Mouse (Mus musculus): ENCODE measurements around the gene Gm20716. TPM values are rescaled to one million over a fixed set of nuclear protein-coding genes. Genes with fewer than 3 reads are reported as not detected.

Gene Gm20716
- 45.6 and 46.6 TPM in 2 replicates for polyA plus RNA-seq (2011; ENCODE audit: insufficient read length, low read depth, missing spikeins)

DNA sequence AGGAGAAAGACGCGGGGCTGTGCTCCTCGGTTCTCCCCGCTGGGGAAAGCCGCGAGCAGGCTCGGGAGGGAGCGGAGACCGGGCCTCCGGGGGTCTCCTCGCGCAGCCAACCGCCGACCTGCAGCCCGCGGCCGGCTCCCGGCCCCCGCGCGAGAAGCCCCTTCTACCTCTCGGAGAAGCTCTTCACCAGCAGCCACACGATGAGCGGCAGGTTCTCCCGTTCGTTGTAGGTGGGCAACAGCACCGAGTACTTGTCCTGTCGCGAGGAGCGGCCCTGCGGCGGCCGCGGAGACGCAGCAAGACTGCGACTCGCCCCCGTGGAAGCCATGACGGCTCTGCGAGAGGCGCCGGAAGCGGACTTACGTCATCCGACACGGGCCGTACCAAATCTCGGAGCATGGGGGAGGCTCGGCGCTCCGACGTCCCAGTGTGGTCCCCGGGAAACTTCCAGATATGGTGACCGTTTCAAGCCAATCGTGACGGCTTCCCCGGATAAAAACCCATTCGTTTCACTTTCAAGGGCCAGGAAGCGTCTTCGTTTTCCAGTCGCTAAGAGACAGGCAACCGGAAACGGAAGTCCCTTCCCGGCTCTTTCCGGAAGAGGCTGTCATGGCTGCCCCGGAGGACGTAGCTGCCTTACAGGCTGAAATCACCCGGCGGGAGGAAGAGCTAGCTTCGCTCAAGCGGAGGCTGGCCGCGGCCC lies at the start of gene Gm20716, which contains the start of the genes Dpm1 and Mocs3:
TSS of gene Gm20716 (minus strand) at position 339 of the 703 bp plus-strand sequence.
TSS of gene Dpm1 (minus strand) at position 566 of the 703 bp plus-strand sequence.
TSS of gene Mocs3 (plus strand) at position 597 of the 703 bp plus-strand sequence.
- Histone ChIP-seq H3K27ac (ENCODE audit: insufficient read depth, low read length) (peak within 1 kb of the TSS; percentile 89), H3K4me3 (ENCODE audit: insufficient read depth, low read length) (peak within 1 kb of the TSS; percentile 78), H3K4me1 (ENCODE audit: control insufficient read depth, insufficient read depth, low read length) (peaks cover 6% of the 10 kb centered on the region; the same call in 1 of the 2 replicates)
- peak; percentile 88 for TF ChIP-seq POLR2A (IDR thresholded peaks at IDR 0.05; ENCODE audit: low read depth, low read length)
- TF ChIP-seq CTCF (IDR thresholded peaks at IDR 0.05; ENCODE audit: borderline replicate concordance, insufficient read depth, low read length), result no peak

DNA sequence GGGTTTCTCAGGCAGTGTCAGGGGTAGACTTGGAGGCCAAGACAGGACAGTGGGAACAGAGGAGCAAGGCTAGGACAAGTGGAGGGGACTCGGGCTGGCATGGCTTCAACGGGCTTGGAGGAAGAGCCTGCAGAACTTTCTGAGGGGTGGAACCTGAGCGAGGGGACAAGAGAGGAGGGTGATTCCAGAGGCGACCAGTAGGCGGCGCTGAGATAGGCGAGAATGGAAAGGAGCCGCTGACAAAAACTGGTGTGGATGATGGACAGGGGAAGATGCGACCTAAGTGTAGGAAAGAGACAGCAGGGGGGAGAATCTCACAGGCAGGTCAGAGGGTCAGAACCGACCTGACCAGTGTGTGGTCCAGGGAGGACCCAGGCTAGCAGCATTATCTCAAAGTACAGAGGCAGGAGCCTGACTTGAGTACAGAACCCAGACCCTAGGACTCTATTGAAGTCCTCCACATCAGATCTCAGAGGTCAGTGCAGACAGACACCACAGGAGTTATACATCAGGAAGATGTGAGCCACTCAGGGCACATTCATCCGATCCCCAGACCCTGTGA lies 44.3 kb upstream of the Gm20716 start:
- Histone ChIP-seq H3K27ac (ENCODE audit: insufficient read depth, low read length) (no peak overlapping the region), H3K4me3 (ENCODE audit: insufficient read depth, low read length) (no peak overlapping the region), H3K4me1 (ENCODE audit: control insufficient read depth, insufficient read depth, low read length) (no peaks in the 10 kb centered on the region)
- TF ChIP-seq CTCF (IDR thresholded peaks at IDR 0.05; ENCODE audit: borderline replicate concordance, insufficient read depth, low read length), result peak; percentile 58
- no peak for TF ChIP-seq POLR2A (IDR thresholded peaks at IDR 0.05; ENCODE audit: low read depth, low read length)

GRCm38 (mm10) chr2:168273387-168273786 lies 43.2 kb upstream of the Gm20716 start:
- Histone ChIP-seq H3K4me3 (ENCODE audit: insufficient read depth, low read length) (no peak overlapping the region), H3K27ac (ENCODE audit: insufficient read depth, low read length) (no peak overlapping the region), H3K4me1 (ENCODE audit: control insufficient read depth, insufficient read depth, low read length) (no peaks in the 10 kb centered on the region)
- TF ChIP-seq CTCF (IDR thresholded peaks at IDR 0.05; ENCODE audit: borderline replicate concordance, insufficient read depth, low read length) (no peak), POLR2A (IDR thresholded peaks at IDR 0.05; ENCODE audit: low read depth, low read length) (no peak)

DNA sequence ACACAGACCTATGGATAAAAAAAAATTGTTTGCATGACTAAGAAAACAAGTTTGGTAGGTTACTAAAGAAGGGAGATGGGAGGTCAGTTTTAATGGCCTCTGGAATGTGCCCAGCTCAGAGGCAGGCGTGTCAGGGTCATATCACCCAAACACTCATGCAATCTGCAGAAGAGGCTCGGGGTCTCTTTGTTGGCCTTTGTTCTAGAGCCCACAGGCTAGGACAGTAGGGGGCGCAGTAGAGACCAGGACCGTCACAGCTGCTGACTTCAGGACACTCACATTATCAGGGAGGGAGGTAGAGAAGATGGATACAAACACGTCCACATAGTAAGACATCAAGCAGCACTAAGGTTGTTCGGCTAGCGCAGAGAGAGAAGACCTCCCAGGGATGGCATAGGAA lies 37.9 kb upstream of the Gm20716 start:
- Histone ChIP-seq H3K27ac (ENCODE audit: insufficient read depth, low read length) (no peak overlapping the region), H3K4me3 (ENCODE audit: insufficient read depth, low read length) (no peak overlapping the region), H3K4me1 (ENCODE audit: control insufficient read depth, insufficient read depth, low read length) (no peaks in the 10 kb centered on the region)
- TF ChIP-seq CTCF (IDR thresholded peaks at IDR 0.05; ENCODE audit: borderline replicate concordance, insufficient read depth, low read length) (peak; percentile 43; the same call in 1 of the 2 replicates), POLR2A (IDR thresholded peaks at IDR 0.05; ENCODE audit: low read depth, low read length) (no peak)

DNA sequence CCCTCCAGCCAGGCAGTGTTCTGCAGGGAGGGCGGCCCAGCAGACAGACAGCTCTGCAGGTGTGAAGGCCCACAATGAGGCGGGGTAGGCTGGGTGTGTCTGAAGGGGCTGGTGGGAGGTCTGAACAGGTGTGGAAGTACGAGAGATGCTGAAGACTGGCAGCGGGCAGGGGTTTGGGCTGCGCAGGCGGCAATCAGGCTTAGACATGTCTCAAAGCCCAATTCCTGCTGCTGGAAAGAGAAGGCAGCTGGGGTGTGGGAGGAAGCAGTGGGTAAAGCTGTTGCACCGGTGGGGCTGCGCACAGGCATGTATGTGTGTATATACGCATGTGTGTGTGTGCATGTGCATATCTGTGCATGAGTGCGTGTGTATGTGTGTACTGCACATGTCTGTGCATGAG lies 30.7 kb upstream of the Gm20716 start:
- Histone ChIP-seq H3K27ac (ENCODE audit: insufficient read depth, low read length) (no peak overlapping the region), H3K4me3 (ENCODE audit: insufficient read depth, low read length) (no peak overlapping the region), H3K4me1 (ENCODE audit: control insufficient read depth, insufficient read depth, low read length) (no peaks in the 10 kb centered on the region)
- TF ChIP-seq POLR2A (IDR thresholded peaks at IDR 0.05; ENCODE audit: low read depth, low read length) (no peak), CTCF (IDR thresholded peaks at IDR 0.05; ENCODE audit: borderline replicate concordance, insufficient read depth, low read length) (no peak)

- H3K4me1 ChIP-seq (ENCODE audit: control insufficient read depth, insufficient read depth, low read length), result no peaks in the 10 kb centered on the region
- no peak overlapping the region for H3K4me3 ChIP-seq (ENCODE audit: insufficient read depth, low read length)
- H3K27ac ChIP-seq (ENCODE audit: insufficient read depth, low read length), result no peak overlapping the region
- TF ChIP-seq CTCF (IDR thresholded peaks at IDR 0.05; ENCODE audit: borderline replicate concordance, insufficient read depth, low read length), result no peak
- no peak for TF ChIP-seq POLR2A (IDR thresholded peaks at IDR 0.05; ENCODE audit: low read depth, low read length)
Measured at GRCm38 (mm10) chr2:168260124-168260523, 30.0 kb upstream of the Gm20716 start.

GRCm38 (mm10) chr2:168259046-168259445 lies 28.9 kb upstream of the Gm20716 start:
- TF ChIP-seq CTCF (IDR thresholded peaks at IDR 0.05; ENCODE audit: borderline replicate concordance, insufficient read depth, low read length) (no peak), POLR2A (IDR thresholded peaks at IDR 0.05; ENCODE audit: low read depth, low read length) (no peak)
- Histone ChIP-seq H3K4me3 (ENCODE audit: insufficient read depth, low read length) (no peak overlapping the region), H3K4me1 (ENCODE audit: control insufficient read depth, insufficient read depth, low read length) (no peaks in the 10 kb centered on the region), H3K27ac (ENCODE audit: insufficient read depth, low read length) (no peak overlapping the region)

DNA sequence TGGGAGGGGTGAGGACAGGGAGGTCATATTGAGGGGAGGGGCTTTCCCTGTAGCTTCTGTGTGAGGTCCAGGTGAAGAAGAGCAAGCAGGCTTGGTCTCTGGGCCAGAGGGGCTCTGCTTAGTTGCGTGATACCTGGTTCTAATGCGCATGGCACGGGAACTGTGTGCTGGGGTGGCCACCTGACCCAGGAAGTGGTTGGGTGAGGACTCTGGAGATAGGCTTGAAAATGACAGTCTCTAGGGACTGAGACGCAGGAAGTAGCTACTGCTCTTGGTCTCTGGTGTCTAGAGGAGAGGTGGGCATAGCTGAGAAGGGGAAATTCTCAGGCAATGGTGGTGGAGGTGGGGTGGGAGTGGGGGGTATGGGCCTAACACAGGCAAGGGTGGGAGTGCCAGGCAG lies 27.0 kb upstream of the Gm20716 start:
- Histone ChIP-seq H3K27ac (ENCODE audit: insufficient read depth, low read length) (no peak overlapping the region), H3K4me3 (ENCODE audit: insufficient read depth, low read length) (no peak overlapping the region), H3K4me1 (ENCODE audit: control insufficient read depth, insufficient read depth, low read length) (no peaks in the 10 kb centered on the region)
- TF ChIP-seq POLR2A (IDR thresholded peaks at IDR 0.05; ENCODE audit: low read depth, low read length) (no peak), CTCF (IDR thresholded peaks at IDR 0.05; ENCODE audit: borderline replicate concordance, insufficient read depth, low read length) (no peak)

GRCm38 (mm10) chr2:168256506-168256905 lies 26.3 kb upstream of the Gm20716 start:
- no peaks in the 10 kb centered on the region for H3K4me1 ChIP-seq (ENCODE audit: control insufficient read depth, insufficient read depth, low read length)
- H3K27ac ChIP-seq (ENCODE audit: insufficient read depth, low read length), result no peak overlapping the region
- TF ChIP-seq POLR2A (IDR thresholded peaks at IDR 0.05; ENCODE audit: low read depth, low read length) (no peak), CTCF (IDR thresholded peaks at IDR 0.05; ENCODE audit: borderline replicate concordance, insufficient read depth, low read length) (no peak)
- no peak overlapping the region for H3K4me3 ChIP-seq (ENCODE audit: insufficient read depth, low read length)

DNA sequence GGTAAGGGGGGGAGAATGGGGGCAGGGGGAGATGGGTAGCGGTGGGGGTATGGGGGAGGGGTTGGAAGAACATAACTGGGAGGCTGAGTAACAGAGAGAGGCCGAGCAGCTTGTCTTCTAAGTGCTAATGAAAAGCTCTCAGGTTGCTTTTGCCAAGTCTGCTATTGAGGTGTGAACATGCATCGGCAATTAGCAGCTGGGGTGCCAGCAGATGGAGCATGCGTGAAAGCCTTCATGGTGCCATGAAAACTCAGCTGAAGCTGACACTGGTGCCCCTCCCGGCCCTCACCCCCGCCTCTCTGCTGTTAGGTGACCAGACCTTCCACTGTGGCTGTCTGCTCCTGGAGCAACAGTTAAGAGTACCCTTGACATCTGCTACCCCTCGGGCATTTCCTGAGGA lies 23.7 kb upstream of the Gm20716 start:
- TF ChIP-seq CTCF (IDR thresholded peaks at IDR 0.05; ENCODE audit: borderline replicate concordance, insufficient read depth, low read length) (no peak), POLR2A (IDR thresholded peaks at IDR 0.05; ENCODE audit: low read depth, low read length) (no peak)
- Histone ChIP-seq H3K4me3 (ENCODE audit: insufficient read depth, low read length) (no peak overlapping the region), H3K27ac (ENCODE audit: insufficient read depth, low read length) (no peak overlapping the region), H3K4me1 (ENCODE audit: control insufficient read depth, insufficient read depth, low read length) (no peaks in the 10 kb centered on the region)

Data from embryonic fibroblast, embryonic 13.5 days (primary cell).